Mouse (Mus musculus): ENCODE measurements around the gene Vamp2.

DNA sequence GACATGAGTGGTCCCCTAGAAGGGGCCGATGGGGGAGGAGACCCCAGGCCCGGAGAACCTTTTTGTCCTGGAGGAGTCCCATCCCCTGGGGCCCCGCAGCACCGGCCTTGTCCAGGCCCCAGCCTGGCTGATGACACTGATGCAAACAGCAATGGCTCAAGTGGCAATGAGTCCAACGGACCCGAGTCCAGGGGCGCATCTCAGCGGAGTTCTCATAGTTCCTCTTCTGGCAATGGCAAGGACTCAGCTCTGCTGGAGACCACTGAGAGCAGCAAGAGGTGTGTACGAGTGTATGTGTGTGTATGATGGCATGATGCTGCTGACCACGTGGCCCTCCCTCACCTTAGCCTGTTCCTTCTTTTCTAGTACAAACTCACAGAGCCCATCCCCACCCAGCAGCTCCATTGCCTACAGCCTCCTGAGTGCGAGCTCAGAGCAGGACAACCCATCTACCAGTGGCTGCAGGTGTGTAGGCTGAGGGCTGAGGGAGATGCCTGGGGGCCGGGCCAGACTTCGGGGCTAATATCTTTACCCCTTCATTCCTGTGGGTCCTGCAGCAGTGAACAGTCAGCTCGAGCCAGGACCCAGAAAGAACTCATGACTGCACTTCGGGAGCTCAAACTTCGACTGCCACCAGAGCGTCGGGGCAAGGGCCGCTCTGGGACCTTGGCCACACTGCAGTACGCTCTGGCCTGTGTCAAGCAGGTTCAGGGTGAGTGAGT, 12.5 kb downstream of the Vamp2 start:
- TF ChIP-seq CTCF (IDR thresholded peaks at IDR 0.05; ENCODE audit: low read depth, low read length) (no peak), TAL1 (conservative IDR thresholded peaks at IDR 0.05; ENCODE audit: low read depth, low read length) (no peak), GATA1 (IDR thresholded peaks at IDR 0.05; ENCODE audit: borderline replicate concordance, low read length) (no peak), GATA2 (IDR thresholded peaks at IDR 0.05; ENCODE audit: borderline replicate concordance, low read depth, low read length) (no peak)

Data from G1E (cell line).